Mouse (Mus musculus) heart, postnatal 0 days (tissue): ENCODE measurements around the gene Rnase2b.

Experiments
- CTCF ChIP-seq: IDR thresholded peaks from 2 replicates; pipeline ENCODE4 v1.5.1; 2016; ENCODE audit warnings: antibody characterized with exemption, control low read depth, low read depth
- EP300 ChIP-seq: IDR thresholded peaks from 2 replicates; pipeline ENCODE4 v1.6.1; 2016; ENCODE audit warnings: antibody characterized with exemption, low read depth

- TF ChIP-seq EP300 = no peak
- TF ChIP-seq CTCF = no peak
These were observed 5.0 kb upstream of the Rnase2b start for GRCm38 (mm10) chr14:51157072-51157471.
